Mouse (Mus musculus) liver, embryonic 14.5 days (tissue): ENCODE data around the gene A930004D18Rik.

Experiments
- CTCF ChIP-seq: IDR thresholded peaks from 2 replicates; pipeline ENCODE4 v1.5.1; 2016; ENCODE audit warnings: antibody characterized with exemption, low read depth, control low read depth
- EP300 ChIP-seq: IDR thresholded peaks from 2 replicates; pipeline ENCODE4 v1.6.1; 2016; ENCODE audit warnings: antibody characterized with exemption, low read depth

GRCm38 (mm10) chr2:18012866-18013265 lies 24.7 kb downstream of the A930004D18Rik start:
- TF ChIP-seq EP300 = no peak
- no peak for TF ChIP-seq CTCF
